Mouse (Mus musculus): ENCODE measurements around the gene Gm10134.

DNA sequence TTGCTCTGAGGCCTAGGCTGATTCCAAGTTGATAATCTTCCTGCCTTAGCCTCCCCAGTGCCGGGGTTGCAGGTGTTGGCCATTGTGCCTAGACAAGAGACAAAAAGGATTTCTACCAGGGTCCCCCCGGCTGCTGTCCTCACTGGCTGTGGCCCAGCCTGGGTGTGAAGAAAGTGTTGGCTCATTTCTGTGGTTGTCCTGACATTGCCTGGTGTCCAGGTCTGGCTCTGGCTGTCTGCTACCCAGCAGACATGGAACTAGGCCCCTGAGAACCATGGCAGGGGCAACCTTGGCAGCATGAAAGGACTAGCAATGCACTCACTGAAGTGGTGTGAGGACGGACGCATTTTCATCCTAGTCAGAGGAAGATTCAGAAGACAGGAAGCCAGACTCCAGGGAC lies 24.0 kb downstream of the Gm10134 start:
- TF ChIP-seq CTCF (IDR thresholded peaks at IDR 0.05; ENCODE audit: low read depth, low read length) (no peak), POLR2A (IDR thresholded peaks at IDR 0.05; ENCODE audit: extremely low read depth, insufficient read depth, low read length) (no peak)
